Mouse (Mus musculus) myocyte (in vitro differentiated cells): ENCODE results near the gene Itgb5.

Experiments used
- CEBPB ChIP-seq: IDR thresholded peaks from 2 replicates; pipeline ENCODE4 v1.6.1; 2011; ENCODE audit warnings: mild to moderate bottlenecking, moderate library complexity; ENCODE audit not compliant: poor library complexity, insufficient read depth, severe bottlenecking
- E2F4 ChIP-seq: IDR thresholded peaks from one replicate; pipeline ENCODE4 v1.6.1; 2011; ENCODE audit warnings: mild to moderate bottlenecking, control low read depth, moderate library complexity; ENCODE audit not compliant: insufficient read depth
- MAX ChIP-seq: IDR thresholded peaks from one replicate; pipeline ENCODE4 v1.6.1; 2011; ENCODE audit warnings: low read depth, mild to moderate bottlenecking, control low read depth
- MYOG ChIP-seq, 3 experiments: IDR thresholded peaks; one replicate each; pipeline ENCODE4 v1.6.1; 2011; ENCODE audit warnings: control low read depth in 2 of 3, low read depth in 2 of 3, mild to moderate bottlenecking in 2 of 3; ENCODE audit not compliant: insufficient read length in 2 of 3, control insufficient read depth in 1 of 3, insufficient read depth in 1 of 3
- POLR2A ChIP-seq: IDR thresholded peaks from one replicate; pipeline ENCODE4 v1.6.1; 2011; ENCODE audit warnings: low read depth, mild to moderate bottlenecking, control low read depth, moderate library complexity; ENCODE audit not compliant: insufficient read length
- POLR2AphosphoS2 ChIP-seq: IDR thresholded peaks from one replicate; pipeline ENCODE4 v1.6.1; 2011; ENCODE audit warnings: low read depth, control low read depth; ENCODE audit not compliant: insufficient read length
- TCF12 ChIP-seq: IDR thresholded peaks from one replicate; pipeline ENCODE4 v1.6.1; 2011; ENCODE audit warnings: mild to moderate bottlenecking, control low read depth; ENCODE audit not compliant: poor library complexity, insufficient read depth, severe bottlenecking
- TCF3 ChIP-seq: IDR thresholded peaks from one replicate; pipeline ENCODE4 v1.6.1; 2011; ENCODE audit warnings: low read depth, control low read depth; ENCODE audit not compliant: insufficient read length
- USF1 ChIP-seq: IDR thresholded peaks from one replicate; pipeline ENCODE4 v1.6.1; 2011; ENCODE audit warnings: low read depth, mild to moderate bottlenecking, control low read depth, moderate library complexity

DNA sequence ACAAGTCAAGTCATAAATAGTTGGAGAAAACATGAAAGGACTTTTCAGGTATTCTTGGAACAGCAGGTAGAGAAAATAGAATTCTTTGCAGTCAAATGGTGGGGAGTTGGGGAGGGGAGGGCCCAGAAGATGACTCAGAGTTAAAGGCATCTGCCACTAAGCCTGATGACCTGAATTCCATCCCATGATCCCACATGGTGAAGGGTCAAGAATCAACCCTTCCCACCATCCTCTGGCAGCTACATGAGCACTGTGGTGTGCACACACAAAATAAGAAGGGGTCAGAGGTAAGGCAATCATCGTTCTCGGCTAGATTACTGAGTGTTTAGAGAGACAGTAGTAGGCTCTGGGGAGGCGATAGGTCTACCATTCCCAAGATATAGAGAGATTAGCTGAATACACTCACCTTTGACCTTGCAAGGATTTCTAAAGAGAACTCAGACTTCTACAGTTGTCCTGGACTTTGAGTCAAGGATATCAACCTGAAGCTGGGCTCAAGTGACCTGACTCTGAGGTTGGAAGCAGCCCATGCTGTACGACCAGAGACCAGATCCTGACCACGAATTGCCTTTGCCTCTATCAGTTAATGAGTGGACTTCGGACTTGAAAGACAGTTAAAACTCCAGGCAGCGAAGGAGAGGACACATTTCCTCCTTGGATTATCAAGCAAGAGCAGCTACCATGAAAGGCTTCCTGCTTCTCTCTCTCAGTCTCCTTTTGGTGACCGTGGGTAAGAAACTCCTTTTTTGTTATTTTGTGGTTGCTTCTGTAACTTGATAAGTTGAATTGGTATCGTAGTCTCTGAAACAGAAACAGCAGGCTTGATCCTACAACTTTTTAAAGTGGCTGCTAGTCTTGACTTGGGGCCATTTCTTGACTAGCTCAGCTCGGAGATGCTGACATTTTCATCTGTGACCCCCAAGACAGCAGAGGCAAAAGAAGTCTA, 35.3 kb upstream of the Itgb5 start, which contains the start of gene Muc13:
- TF ChIP-seq POLR2A (no peak), TCF12 (no peak), MAX (no peak), POLR2AphosphoS2 (no peak), E2F4 (no peak), USF1 (no peak), TCF3 (no peak), MYOG (IDR thresholded peaks at IDR 0.05; ENCODE audit: control insufficient read depth in 1 of 3, insufficient read depth in 1 of 3, insufficient read length in 2 of 3, low read depth in 2 of 3) (no peak), CEBPB (no peak)
